Mouse (Mus musculus) midbrain, embryonic 15.5 days (tissue): ENCODE results near the gene Tmem213. TPM values are rescaled to one million over a fixed set of nuclear protein-coding genes. Genes with fewer than 3 reads are reported as not detected.

Source experiments
- ATAC-seq: fragments of 200-750 bp; cut with Nextera tagmentation; replicated peaks from 2 replicates; pipeline ENCODE4 v1.8.0; 2017; ENCODE audit warnings: moderate TSS enrichment
- H3K27ac ChIP-seq: fragments of 300-500 bp; sonication (generic); 2 replicates; pipeline ENCODE4 v1.5.1; 2015; ENCODE audit warnings: mild to moderate bottlenecking, inconsistent platforms
- H3K27me3 ChIP-seq: fragments of 300-500 bp; sonication (generic); replicated peaks from 2 replicates; pipeline ENCODE4 v1.6.1; 2015; ENCODE audit warnings: inconsistent platforms
- H3K36me3 ChIP-seq: fragments of 300-500 bp; sonication (generic); replicated peaks from 2 replicates; pipeline ENCODE4 v1.6.1; 2015; ENCODE audit warnings: inconsistent platforms
- H3K4me1 ChIP-seq: fragments of 300-500 bp; sonication (generic); 2 replicates; pipeline ENCODE4 v1.6.1; 2015; ENCODE audit warnings: inconsistent platforms
- H3K4me2 ChIP-seq: fragments of 300-500 bp; sonication (generic); 2 replicates; pipeline ENCODE4 v1.6.1; 2015; ENCODE audit warnings: inconsistent platforms, mild to moderate bottlenecking, moderate library complexity
- H3K4me3 ChIP-seq: fragments of 300-500 bp; sonication (generic); 2 replicates; pipeline ENCODE4 v1.5.1; 2015; ENCODE audit warnings: mild to moderate bottlenecking, inconsistent platforms
- H3K9ac ChIP-seq: fragments of 300-500 bp; sonication (generic); 2 replicates; pipeline ENCODE4 v1.6.1; 2015; ENCODE audit warnings: mild to moderate bottlenecking, inconsistent platforms
- H3K9me3 ChIP-seq: fragments of 300-500 bp; sonication (generic); 2 replicates; pipeline ENCODE4 v1.6.1; 2016; ENCODE audit warnings: inconsistent platforms
- WGBS: fragments of 180-500 bp; shearing (Covaris S2); methylation state at CpG from one replicate; pipeline ENCODE4 v1.1.7; 2015; ENCODE audit warnings: mixed read lengths; 5-methylcytosine and 5-hydroxymethylcytosine counted together
- polyA plus RNA-seq: library from polyadenylated mRNA; unstranded; fragments of >200 nt; fragmentation: Nextera tagmentation; extraction: Ambion mirVana; gene quantifications from 2 replicates; pipeline ENCODE4 v1.2.1, GENCODE M21; 2015

Tmem213 gene
- polyA plus RNA-seq, 1 experiment from 2014 or later = not detected

DNA sequence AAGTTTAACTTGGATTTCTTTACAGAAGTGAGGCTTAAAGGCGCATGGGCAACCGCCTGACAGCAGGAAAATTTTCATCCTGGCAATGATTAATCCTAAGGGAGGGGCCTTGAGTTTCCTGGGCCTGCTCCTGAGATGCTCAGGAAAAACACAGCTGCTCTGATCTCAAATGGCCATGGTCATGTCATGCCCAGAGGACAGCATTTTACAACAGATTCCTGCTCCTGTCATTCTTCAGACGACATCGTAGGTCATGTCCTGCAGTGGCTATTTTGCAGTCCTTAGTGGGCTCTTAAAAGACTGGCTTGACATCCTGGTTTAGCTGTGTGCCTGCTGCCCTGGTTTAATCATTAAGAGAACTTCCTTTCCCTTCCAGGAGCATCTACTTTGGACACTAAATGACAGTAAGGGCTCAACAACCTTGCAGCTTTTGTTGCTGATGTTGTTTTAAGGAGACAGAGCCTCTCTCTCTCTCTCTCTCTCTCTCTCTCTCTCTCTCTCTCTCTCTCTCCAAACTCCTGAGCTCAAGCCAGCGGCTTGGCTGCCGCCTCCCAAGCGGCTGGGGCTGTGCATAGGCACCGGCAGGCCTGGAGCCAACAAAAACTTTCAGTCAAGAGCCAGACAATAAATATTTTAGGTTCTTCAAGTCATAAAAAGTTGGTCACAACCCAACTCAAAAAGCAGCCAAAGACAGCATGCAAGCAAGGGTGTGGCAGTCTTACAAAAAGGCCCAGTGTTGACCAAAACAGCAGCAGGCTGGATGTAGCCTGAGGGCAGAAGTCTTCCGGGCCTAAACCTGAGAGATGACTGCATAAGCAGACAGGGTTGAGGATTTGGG lies 35.3 kb downstream of the Tmem213 start:
- Histone ChIP-seq H3K9me3 (no peaks in the 10 kb centered on the region), H3K4me3 (no peak overlapping the region), H3K27ac (no peak overlapping the region), H3K27me3 (no peaks in the 10 kb centered on the region), H3K4me1 (no peaks in the 10 kb centered on the region), H3K36me3 (peaks cover 35% of the 10 kb centered on the region; the same call in 1 of the 2 replicates), H3K9ac (no peak overlapping the region), H3K4me2 (no peak overlapping the region)
- 80% methylated on average over 9 of the region's 9 CpGs for WGBS
- ATAC-seq = no peak

DNA sequence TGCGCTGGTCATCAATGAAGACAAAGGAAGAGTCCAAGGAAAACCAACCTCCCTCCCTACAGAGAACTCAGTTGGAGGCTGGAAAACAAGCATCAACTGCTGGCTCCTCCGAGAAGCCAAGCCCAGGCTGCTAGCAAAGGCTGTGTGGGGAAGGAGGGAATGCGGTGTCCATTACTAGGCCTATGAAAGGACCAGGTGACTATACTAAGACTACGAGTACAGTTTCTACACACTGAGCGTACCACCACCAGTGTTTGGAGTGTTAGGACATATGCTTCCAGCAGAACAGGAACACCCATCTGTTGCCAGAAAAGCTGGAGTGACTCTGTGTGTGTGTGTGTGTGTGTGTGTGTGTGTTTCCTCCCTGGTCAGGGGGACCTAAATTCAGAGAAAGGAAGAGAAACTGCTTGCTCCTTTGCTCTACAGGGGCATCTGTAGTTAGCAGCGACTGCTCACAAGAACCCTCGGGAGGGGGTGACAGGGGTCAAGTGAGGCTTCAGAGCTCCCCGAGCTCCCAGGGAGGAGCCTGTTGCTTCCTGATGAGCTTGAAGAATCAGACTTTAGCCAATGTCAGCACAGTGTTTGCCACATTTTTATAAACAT lies 36.5 kb downstream of the Tmem213 start:
- 61% methylated on average over 8 of the region's 8 CpGs for WGBS
- Histone ChIP-seq H3K4me1 (no peaks in the 10 kb centered on the region), H3K36me3 (peaks cover 38% of the 10 kb centered on the region; the same call in 1 of the 2 replicates), H3K4me2 (no peak overlapping the region), H3K9ac (no peak overlapping the region), H3K4me3 (no peak overlapping the region), H3K27me3 (no peaks in the 10 kb centered on the region), H3K9me3 (no peaks in the 10 kb centered on the region), H3K27ac (no peak overlapping the region)
- no peak for ATAC-seq

DNA sequence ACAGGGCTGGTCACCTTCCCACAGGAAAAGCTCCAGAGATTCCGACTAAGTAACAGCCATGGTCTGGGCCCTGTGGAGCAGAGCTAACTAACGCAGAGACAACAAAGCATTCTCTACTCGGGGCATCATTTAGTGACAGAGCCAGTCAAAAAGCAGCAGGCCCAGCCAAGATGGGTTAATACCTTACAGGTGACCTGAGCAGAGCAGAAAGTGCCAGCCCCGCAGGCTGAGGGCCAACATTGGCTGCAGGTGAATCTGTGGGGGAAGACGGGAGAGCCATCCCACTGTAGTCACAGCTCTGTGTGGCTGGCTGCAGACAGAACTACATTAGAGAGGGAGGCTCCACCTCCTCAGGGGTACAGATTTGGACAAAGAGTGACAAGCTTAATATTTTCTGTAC lies 38.2 kb downstream of the Tmem213 start:
- Histone ChIP-seq H3K27me3 (no peaks in the 10 kb centered on the region), H3K9ac (no peak overlapping the region), H3K36me3 (peaks cover 36% of the 10 kb centered on the region; the same call in 1 of the 2 replicates), H3K4me2 (no peak overlapping the region), H3K9me3 (no peaks in the 10 kb centered on the region), H3K4me3 (no peak overlapping the region), H3K4me1 (no peaks in the 10 kb centered on the region), H3K27ac (no peak overlapping the region)
- ATAC-seq = no peak
- WGBS = 84% methylated on average over 5 of the region's 5 CpGs

DNA sequence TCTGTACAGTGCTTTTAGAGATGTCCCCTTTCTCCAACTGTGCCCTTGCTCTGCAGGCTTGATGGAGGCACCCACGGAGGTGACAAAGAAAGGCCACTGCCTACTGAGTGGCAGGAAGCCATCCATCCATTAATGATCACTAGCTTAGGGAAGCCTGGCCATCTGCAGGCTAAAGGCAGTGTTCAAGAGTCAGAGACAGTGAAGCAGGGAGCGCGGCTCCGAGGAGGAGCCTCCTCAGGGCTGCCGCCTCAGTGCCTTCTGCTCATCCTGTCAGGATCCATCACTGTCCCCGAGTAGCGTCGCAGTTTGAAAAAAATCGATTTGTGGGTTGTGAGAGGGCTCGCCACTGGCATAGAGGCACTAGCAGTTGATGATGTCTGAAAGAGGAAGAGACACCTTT lies 39.6 kb downstream of the Tmem213 start:
- no peak overlapping the region for H3K9ac ChIP-seq
- no peak overlapping the region for H3K4me3 ChIP-seq
- no peaks in the 10 kb centered on the region for H3K27me3 ChIP-seq
- no peak overlapping the region for H3K4me2 ChIP-seq
- WGBS = 91% methylated on average over 10 of the region's 10 CpGs
- no peak for ATAC-seq
- H3K36me3 ChIP-seq = peaks cover 29% of the 10 kb centered on the region; the same call in 1 of the 2 replicates
- H3K27ac ChIP-seq = no peak overlapping the region
- H3K4me1 ChIP-seq = no peaks in the 10 kb centered on the region
- no peaks in the 10 kb centered on the region for H3K9me3 ChIP-seq

DNA sequence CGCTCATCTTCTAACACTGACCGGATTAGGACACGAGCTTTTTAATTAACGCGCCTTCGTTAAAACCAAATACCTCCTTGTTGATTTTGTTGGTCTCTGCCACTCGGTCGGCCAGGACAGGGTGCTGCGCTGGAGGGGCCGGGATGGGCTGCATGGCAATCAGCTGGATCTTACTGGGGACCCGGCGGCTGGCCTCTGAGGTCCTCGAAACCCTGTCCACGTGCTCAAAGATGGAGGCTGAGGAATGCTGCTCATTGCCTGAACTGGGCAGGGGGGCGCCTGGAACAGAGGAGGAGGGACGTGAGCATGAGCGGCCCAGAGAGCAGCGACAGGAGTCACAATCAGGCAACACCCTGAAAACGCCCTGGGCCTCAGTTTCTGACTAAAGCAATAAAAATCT lies 40.4 kb downstream of the Tmem213 start:
- no peak for ATAC-seq
- H3K36me3 ChIP-seq = peaks cover 32% of the 10 kb centered on the region; the same call in 1 of the 2 replicates

DNA sequence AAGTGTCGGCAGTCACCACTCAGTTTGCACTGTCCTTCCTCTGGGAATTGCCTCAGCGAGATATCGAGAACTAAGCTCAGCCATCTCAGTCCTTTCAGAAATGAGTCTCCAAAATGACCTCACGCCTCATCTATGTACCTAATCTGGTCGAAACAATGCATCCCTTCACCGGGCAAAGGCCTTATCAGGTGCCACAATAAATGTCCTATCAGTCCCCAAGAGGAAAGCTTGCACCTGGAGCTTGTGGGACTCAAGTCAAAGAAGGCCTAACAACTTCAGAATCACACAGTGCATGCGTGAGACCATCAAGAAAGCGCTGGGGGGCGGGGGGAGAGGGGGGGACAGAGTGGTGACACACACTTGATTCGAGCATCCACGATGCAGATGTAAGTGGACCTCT lies 43.2 kb downstream of the Tmem213 start:
- H3K36me3 ChIP-seq = peaks cover 23% of the 10 kb centered on the region; the same call in 1 of the 2 replicates
- H3K9ac ChIP-seq = no peak overlapping the region
- H3K4me3 ChIP-seq = no peak overlapping the region
- no peak overlapping the region for H3K27ac ChIP-seq
- WGBS = 89% methylated on average over 11 of the region's 11 CpGs
- H3K9me3 ChIP-seq = no peaks in the 10 kb centered on the region
- no peaks in the 10 kb centered on the region for H3K4me1 ChIP-seq
- H3K27me3 ChIP-seq = no peaks in the 10 kb centered on the region
- no peak overlapping the region for H3K4me2 ChIP-seq
- no peak for ATAC-seq

More for the DNA sequence above, 40.4 kb downstream of the Tmem213 start:
- Histone ChIP-seq H3K4me1 (no peaks in the 10 kb centered on the region), H3K9me3 (no peaks in the 10 kb centered on the region), H3K4me2 (no peak overlapping the region), H3K27ac (no peak overlapping the region), H3K4me3 (no peak overlapping the region), H3K9ac (no peak overlapping the region), H3K27me3 (no peaks in the 10 kb centered on the region)
- WGBS = 88% methylated on average over 19 of the region's 19 CpGs

DNA sequence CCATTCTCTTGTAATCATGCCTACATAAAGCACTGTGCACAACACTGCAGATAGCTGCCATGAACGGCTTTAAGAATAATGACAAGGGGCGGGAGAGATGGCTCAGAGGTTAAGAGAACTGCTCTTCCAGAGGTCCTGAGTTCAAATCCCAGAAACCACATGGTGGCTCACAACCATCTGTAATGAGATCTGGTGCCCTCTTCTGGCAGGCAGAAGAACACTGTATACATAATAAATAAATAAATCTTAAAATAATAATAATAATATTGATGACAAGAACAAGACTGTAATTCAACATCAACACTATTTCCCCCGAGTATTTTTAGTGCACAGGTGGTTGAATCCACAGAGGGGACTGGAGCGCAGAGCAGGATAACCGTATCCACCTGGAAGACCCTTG lies 47.1 kb downstream of the Tmem213 start:
- H3K4me2 ChIP-seq = no peak overlapping the region
- no peak overlapping the region for H3K27ac ChIP-seq
- ATAC-seq = no peak
- no peak overlapping the region for H3K9ac ChIP-seq
- peaks cover 13% of the 10 kb centered on the region for H3K36me3 ChIP-seq
- H3K4me1 ChIP-seq = peaks cover 26% of the 10 kb centered on the region
- H3K27me3 ChIP-seq = no peaks in the 10 kb centered on the region
- no peak overlapping the region for H3K4me3 ChIP-seq
- no peaks in the 10 kb centered on the region for H3K9me3 ChIP-seq
- WGBS = 94% methylated on average over 5 of the region's 5 CpGs

DNA sequence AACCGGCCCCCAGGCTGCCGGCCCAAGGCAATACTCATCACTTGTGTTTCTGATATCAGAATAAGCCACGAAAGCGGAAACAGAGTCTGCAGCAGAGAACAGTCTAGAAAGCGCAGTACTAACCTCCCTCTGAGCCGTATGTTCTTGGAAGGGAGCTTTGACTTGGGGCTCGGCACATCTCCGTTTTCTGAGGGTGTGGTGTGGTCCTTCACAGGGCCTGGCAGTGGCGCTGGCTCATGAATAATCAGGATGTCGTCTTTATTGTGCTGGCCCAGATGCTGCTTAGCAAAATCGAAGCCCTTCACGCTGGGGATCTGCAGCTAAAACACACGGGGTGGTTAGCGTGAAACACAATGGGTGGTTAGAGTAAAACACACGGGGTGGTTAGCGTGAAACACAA lies 48.9 kb downstream of the Tmem213 start:
- no peaks in the 10 kb centered on the region for H3K27me3 ChIP-seq
- H3K36me3 ChIP-seq = peaks cover 13% of the 10 kb centered on the region
- peak overlapping the region; percentile 58 for H3K27ac ChIP-seq
- no peaks in the 10 kb centered on the region for H3K9me3 ChIP-seq
- no peak overlapping the region for H3K9ac ChIP-seq
- H3K4me2 ChIP-seq = no peak overlapping the region
- no peak overlapping the region for H3K4me3 ChIP-seq
- ATAC-seq = no peak
- WGBS = 35% methylated on average over 16 of the region's 16 CpGs
- peaks cover 33% of the 10 kb centered on the region for H3K4me1 ChIP-seq

DNA sequence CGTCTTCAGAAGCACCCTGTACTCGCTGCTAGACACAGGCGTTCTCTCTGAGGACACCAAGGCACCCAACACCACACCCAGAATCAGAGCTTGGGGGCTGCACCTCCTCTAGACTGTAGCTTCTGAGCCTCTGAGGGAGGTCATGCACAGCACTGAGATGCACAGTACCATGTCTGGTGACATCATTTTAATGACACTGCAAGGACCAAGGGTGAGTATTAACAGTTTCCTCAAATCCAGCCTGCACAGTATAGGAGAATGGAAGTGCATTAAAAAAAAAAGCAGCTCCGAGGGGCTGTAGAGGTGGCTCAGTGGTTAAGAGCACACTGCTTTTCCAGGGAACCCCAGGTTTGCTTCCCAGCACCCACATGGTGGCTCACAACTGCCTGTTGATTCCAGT lies 50.5 kb downstream of the Tmem213 start:
- peak; percentile 43 for ATAC-seq
- Histone ChIP-seq H3K4me3 (no peak overlapping the region), H3K27ac (no peak overlapping the region), H3K27me3 (no peaks in the 10 kb centered on the region), H3K4me1 (peaks cover 38% of the 10 kb centered on the region), H3K4me2 (no peak overlapping the region), H3K9ac (no peak overlapping the region), H3K9me3 (no peaks in the 10 kb centered on the region), H3K36me3 (peaks cover 9% of the 10 kb centered on the region)
- 80% methylated on average over 4 of the region's 4 CpGs for WGBS

DNA sequence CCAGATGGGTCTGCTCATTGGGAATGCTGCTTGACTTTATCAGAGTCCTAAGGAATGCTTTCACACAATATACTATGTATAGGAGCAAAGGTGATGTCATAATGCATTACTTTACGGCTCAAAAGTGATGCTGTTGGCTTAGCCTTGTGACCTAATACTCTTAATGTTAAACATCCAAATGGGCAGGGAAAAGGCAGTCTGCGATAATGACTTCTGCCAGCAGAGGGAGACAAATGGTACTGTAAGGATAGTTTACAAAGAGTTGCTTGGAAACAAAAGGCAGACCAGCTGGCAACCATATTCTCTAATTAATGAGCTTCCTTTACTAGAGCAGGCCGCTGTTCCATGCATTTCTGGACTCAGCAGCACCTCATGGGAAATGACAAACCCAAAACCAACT lies 51.0 kb downstream of the Tmem213 start:
- 18% methylated on average over 3 of the region's 3 CpGs for WGBS
- H3K4me2 ChIP-seq = no peak overlapping the region
- H3K36me3 ChIP-seq = peaks cover 9% of the 10 kb centered on the region
- H3K9me3 ChIP-seq = no peaks in the 10 kb centered on the region
- no peak overlapping the region for H3K9ac ChIP-seq
- H3K4me3 ChIP-seq = no peak overlapping the region
- H3K27ac ChIP-seq = peak overlapping the region; percentile 72
- no peaks in the 10 kb centered on the region for H3K27me3 ChIP-seq
- peaks cover 38% of the 10 kb centered on the region for H3K4me1 ChIP-seq
- peak; percentile 58 for ATAC-seq

DNA sequence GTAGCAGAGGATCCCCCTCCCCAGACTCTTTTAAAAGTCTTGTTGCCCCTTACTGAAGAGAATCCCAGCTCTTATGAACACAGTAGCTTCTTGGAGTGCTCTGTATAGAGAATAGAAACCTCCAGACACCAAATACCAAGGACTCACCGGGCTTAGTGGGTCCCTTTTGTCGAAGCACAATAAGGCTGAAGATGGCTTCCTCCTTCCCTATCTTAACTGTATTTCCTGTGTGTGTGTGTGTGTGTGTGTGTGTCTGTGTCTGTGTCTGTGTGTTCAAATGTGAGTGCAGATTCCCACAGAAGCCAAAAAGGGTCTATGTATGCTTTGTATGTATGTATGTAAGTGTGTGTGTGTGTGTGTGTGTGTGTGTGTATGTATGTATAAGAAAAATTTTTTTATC lies 51.5 kb downstream of the Tmem213 start:
- Histone ChIP-seq H3K4me1 (peaks cover 38% of the 10 kb centered on the region), H3K9me3 (no peaks in the 10 kb centered on the region), H3K27ac (peak overlapping the region; percentile 72), H3K4me2 (no peak overlapping the region), H3K9ac (no peak overlapping the region), H3K27me3 (no peaks in the 10 kb centered on the region), H3K36me3 (peaks cover 9% of the 10 kb centered on the region), H3K4me3 (no peak overlapping the region)
- WGBS = 61% methylated on average over 2 of the region's 2 CpGs
- ATAC-seq = peak; percentile 1; the same call in 1 of the 2 replicates

DNA sequence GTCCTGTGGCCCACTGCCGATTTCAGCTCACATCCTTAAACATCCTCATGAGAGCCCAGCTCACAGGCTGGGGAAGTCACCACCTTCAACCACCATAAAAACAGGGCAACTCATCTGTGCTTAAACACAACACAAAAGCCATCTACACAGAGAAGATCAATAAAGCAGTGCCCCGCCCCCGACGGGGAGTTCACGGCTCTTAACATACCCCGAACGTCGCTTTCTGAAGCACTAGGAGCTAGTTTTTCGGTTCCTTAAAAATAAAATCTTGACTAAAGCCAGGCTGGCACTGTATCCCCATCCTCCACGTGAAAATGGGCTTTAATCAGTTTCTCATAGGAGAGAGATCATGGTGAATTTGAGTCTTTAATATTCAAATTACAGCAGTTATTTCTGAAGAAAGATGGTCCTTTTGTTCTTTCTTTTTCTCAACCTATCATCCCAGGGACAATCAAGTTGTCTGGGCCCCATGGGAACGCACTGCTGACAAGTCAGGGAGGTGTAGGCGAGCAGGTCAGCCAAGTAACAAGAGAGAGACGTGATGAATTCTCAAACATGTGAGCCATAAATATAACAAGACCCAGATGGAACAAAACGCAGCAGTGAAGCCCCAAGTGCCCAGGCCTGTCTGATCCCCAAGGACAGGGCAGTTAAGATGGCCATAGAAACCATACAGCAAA lies 53.9 kb downstream of the Tmem213 start:
- 54% methylated on average over 14 of the region's 14 CpGs for WGBS

More for the DNA sequence above, 53.9 kb downstream of the Tmem213 start:
- Histone ChIP-seq H3K27ac (peak overlapping the region; percentile 20), H3K4me3 (no peak overlapping the region), H3K4me1 (peaks cover 33% of the 10 kb centered on the region), H3K27me3 (no peaks in the 10 kb centered on the region), H3K36me3 (peaks cover 7% of the 10 kb centered on the region), H3K9me3 (no peaks in the 10 kb centered on the region), H3K4me2 (no peak overlapping the region), H3K9ac (no peak overlapping the region)
- ATAC-seq = no peak
